Mouse (Mus musculus) right cerebral cortex, adult 2 months (tissue): Measurements from ENCODE around the gene Pde6h.
"Not testable (repeated sequence)": the region's sequence is repeated elsewhere in the genome, so short reads cannot be mapped to it uniquely, and the experiment has no call there.

ENCODE experiments used
- DNase-seq, 2 experiments: peaks; one replicate each; pipeline ENCODE4 v3.0.0; 2021 to 2022; ENCODE audit warnings: low spot score in 2 of 2

Pde6h gene

DNA sequence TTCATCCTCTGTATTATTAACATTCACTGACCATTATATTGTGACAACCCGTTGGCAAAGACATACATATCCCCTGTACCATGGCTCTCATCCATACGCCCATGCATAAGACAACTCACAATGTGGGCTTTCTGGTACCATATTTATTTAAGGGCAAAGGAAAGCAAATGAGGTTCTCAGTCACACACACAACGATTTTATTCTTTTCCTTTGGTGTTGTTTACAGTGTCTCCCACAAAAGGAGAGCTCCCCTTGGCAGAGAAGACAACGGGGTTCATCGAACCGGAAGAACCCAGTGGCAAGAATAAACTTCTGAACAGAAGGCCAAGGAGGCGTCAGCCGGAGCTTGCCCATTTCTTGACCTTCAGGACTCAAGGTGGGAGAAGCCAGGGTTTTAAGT is at the start of gene Pde6h:
Gene Pde6h (plus strand): TSS at position 301 of the 400 bp plus-strand sequence.
- no peak for DNase-seq

DNA sequence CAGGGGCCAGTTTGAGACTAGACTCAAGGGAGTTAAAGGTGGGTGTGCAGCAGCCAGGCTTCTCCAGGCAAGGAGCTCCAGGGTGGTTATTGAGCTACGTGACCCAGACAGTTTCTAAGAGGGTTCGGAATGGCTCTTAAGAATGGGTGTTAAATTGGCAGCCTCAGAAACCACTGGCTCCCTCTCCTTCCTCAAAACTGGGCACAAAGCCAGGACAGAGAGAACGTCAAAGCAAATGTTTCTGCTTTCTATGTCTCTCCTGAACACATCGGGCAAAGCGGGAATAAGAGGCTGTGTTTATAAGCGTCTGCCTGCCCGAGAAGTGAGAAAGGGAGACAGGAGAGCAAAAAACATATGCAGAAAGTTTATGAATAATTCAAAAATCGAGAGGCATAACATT is 49.0 kb upstream of the Pde6h start:
- DNase-seq = peak; percentile 31 to 33

DNA sequence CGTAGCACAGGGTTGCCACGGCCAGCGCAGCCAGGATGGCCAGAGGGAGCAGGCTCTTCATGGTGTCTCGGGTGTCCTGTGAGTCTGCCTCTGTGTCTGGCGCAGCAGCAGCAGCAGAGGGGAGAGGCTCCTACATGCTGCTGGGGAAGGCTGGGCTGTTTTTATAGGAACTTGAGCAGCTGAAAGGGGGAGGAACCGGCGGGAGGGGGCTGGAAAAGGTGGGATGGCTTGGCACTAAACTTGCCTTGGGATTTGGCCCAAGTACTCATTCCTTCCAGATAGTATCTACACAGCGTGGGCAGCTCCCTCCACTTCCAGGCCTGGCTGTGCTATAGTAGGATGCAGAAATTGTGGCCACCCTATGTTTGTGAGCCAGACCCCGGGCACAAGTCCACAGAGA is 48.0 kb upstream of the Pde6h start, which contains the start of gene Mgp:
Gene Mgp (minus strand): TSS at position 154 of the 400 bp plus-strand sequence.
- peak; percentile 41 to 59 for DNase-seq

DNA sequence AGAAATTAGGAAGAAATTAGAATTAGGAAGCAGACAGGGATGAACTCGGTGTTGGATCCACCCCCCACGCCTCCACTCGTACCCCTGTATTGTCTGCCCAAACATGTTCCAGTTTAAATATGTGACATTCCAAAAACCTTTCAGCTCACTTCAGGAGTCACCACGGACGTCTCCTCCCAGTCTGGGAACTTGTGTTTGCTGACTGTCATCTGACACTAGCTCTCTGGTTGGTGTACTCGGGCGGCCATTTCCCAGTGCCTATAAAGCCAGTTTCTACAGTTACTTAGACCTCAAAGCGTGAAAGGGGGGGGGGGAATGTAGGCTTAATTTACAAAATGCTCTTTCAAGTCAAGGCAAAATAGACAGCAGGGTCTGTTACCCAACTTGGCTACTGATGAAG is 42.0 kb upstream of the Pde6h start:
- DNase-seq = no peak

DNA sequence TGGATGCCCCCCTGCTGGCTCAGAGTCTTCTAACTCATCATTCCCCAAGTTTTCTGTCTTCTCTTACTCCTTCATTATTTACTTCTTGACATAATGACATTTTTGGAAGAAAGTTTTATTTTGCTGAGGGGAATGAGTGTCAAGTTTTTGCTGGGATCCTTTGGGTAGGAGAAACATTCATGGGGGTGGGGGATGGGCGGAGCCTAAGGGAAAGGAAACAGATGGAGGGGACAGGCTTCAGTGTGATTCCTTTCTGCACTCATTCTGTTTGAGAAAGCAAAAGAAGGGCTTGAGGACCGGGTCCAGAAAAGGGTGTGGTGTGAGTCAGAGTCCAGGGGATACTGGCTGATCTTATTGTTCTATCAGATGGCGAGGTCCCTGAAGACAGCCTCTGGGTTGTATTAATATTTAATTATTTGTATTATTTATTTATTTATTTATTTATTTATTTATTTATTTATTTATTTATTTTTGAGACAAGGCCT is 40.2 kb upstream of the Pde6h start:
- DNase-seq = no peak

DNA sequence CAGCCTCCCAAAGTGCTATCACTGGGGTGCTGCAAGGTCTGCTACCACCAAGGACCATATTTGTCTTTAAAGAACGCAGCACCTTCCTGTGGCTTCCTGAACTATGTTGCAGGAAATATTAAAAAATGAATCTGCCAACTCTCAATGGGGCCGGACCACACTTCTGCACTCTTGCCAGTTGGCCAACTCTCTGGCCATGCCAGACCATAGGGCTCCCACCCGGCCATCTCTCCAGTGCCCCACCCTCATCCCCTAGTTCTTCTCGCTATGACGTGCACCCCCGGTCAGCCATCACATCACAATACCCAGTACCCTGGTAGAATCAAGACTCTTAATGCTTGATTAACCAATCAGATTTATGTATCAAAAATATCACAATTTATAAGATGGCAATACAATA is 39.7 kb upstream of the Pde6h start:
- no peak for DNase-seq

DNA sequence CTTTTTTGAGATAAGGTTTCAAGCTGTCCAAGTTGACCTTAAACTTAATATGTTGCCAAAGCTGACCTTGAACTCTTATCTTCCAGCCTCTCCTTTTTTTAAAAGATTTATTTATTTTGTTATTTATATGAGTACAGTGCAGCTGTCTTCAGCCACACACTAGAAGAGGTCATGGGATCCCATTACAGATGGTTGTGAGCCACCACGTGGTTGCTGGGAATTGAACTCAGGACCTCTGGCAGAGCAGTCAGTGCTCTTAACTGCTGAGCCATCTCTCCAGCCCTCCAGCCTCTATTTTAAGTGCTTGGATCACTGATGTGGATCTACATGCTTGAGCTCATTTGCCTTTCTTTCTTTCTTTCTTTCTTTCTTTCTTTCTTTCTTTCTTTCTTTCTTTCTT is 38.9 kb upstream of the Pde6h start:
- DNase-seq = not testable (repeated sequence)

DNA sequence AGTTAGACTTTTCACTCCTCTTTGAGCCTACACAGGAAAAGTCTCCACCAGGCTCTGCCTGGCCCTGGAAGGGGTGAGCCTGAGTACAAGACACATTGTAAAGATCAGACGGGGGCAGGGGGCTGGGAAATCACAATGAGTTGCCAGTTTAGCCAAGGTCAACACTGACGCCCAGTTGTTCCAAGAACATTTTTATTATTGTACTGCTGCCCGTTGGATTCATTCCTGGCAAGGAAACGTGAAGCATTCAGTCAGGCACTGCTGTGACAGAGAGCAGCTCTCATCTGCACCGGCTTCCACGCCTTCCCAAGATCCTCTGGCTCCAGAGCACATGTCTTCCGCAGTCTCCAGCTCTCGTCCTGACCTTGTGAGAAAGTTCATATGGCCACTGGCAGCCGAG is 35.8 kb upstream of the Pde6h start:
- DNase-seq = no peak

DNA sequence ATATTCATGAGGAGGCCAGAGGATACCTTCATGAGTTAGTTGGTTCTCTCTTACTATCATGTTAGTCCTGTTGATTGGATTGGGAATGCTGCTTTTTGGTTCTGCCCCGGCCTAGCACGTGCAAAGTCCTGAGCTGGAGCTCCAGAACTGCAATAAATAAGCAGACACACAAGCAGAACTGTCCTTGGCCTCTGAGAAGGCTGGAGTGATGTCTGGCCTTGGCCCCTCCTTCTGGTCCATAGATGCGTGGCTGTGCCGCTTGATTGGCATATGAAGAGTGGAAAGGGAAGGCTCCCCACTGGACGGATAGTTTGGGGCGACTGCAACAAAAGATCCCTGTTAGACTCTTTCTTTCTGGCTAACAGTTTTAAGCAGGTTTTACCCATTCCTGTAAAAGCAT is 34.6 kb upstream of the Pde6h start:
- no peak for DNase-seq

DNA sequence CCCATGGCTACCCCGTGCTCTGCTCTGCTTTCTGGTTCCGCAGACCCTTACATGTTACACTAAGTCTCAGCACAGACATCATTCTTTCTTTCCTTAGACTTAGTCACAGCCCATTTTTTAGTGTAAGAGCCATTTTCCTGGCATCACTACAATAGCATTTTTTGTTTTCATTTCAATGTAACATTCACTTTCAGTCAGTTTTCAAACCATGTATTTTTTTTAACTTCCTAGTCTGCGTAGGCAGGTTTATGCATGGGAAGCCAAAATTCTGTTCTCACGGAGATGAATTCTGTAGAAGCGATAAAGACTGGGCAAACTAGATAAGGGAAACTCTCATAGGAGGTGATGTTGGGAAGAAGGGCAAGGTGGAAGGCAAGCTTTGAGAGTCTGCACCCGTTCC is 34.1 kb upstream of the Pde6h start:
- no peak for DNase-seq

DNA sequence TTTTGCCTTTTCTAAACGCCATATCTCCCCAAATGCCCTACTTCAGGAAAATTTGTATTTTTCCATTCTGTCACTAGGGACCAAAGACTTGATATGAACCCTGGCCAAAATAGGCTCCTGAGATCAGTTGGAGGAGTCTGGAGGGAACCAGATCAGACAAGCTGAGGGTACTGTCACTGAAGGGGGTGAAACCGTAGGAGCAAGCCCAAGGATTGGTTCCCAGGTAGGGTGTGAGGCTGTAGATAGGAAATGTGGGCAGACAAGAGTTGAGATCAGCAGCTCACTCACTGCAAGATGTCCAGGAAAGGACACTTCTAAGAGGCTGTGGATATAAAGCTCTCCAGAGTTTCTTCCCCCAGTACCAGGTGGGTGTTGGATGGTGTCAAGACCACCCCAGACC is 31.6 kb upstream of the Pde6h start:
- DNase-seq = no peak

DNA sequence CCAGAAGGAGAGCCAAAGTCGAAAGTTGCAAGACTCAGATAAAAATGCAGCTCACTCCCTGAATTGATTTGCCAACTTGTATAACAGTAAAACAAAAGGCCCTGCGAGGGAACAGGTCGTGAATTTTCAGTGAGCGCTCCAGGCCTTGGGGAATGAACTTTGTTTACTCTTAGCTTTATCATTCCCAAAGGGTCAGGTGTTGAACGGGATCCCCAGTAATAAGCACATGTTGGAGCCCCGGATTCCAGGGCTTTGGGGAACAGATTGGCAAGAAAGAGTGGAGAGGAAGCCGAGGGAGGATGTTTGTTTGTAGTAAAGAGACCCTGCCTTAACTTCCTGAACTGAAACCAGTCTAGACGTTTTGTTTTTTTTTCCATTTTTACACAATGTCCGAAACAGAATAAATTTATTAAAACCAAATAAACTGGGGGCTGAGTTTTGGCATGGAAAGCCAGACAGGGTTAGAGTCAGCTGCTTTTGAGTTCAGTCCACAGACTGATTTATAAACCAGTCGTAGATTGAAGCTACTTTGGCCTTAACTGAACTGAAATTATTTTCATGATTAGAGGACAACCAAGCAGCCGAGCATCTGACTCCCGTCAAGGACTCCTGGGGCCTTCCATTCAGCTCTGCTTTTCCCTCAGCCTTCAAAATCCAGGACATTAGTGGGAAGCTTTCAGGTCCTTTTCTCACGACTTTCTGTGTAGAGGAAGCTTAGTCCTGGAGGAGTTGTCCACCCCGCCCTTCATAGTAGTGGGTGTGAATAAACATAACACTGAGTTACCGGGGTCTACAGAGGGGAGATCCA is 28.9 kb upstream of the Pde6h start:
- no peak for DNase-seq

DNA sequence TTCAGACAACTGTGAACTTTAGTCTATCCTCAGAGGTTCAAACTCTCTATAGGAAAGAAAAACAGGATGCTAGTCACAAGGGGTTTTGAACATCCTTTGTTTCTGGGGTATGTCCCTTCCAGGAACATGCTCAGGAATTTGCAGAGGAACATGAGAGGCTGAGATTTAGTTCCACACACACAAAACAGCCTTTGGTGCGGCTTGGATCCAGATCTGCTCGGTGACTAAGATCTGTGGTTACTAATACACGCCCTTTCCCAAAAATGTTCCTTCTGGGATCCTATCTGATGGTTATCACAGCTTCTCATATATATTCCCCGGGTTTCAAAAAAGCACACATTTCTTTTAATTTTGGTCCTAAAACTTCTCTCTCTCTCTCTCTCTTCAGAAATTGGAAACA is 25.8 kb upstream of the Pde6h start:
- no peak for DNase-seq

DNA sequence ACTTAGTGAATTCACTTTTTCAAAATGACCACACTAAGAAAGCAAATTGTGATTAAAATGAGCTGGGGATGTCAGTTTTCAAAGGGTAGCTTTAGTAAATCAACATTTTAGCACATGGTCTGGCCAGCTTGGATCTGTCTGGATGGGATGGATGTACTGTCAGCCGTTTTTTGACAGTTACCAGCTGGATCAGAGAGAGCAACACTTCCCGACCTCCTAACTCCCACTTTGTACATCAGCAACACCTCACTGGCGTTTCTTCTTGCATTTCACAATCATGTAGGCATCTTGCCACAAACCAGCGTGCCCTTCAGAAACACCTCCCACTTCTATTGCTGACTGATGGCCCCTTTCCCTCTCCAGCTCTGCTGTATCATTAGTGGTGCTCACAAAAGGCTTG is 25.4 kb upstream of the Pde6h start:
- DNase-seq = no peak

DNA sequence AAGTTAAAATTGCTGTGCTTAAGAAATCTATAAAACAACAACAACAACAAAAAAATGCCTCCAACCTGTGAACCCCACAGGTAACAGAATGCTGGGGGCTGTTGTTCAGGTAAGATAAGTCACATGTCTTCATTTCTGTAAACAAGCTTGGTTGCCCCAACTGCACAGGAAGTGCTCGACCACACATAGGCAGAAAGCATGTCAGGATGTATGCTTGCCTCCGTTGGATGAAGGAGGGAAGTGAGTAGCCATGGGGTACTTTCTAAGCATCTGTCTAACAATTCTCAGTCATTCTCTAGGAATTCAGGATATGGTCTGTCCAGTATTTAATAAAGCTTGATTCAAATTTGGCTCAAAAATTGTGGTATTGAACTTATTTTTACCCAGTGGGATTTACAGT is 24.7 kb upstream of the Pde6h start:
- no peak for DNase-seq

DNA sequence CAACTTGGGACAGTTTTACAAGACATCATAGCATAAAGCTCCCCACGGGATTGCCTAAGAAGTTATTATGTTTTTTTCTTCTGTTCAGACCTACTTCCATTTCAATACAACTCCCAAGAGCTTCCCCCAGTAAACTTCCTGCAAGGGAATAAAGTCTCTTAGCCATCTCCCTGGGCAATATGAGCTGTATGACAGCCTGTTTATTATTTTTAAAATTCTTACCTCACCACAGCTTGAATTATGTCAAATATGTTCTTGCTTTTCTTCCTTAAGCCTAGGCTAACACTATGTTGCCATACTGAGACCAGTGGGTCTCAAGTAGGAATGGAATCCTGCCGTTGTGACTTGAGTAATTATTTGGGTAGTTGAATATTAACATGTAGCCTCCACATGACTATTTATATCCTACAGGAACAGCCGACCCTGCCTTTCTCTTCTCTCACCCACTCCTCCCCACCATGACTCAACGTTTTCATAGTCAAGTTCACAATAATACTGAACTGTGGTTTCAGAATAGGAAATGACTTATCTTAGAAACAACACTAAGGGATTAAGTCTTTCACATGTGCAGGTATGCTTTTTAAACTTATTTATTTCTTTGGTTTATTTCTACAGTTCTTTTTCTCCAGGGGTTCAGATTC is 23.1 kb upstream of the Pde6h start:
- DNase-seq = no peak

DNA sequence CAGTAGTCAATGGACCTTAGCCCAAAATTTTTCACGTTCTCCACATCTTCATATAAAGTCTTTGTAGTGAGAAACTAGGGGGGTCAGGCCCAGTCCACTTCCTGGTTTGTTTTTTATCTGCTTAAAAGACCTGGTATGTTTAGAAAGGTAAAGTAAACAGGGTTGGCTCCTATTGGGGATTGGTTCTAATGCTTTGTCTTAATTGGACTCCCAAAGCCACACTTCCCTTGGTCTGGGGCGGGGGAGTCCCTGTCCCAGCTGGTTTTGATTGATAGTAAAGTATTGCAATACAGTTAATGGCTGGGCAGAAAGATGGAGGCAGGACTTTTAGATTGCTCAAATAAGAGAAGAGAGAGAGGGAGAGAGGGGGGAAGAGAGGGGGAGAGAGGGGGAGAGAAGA is 22.6 kb upstream of the Pde6h start:
- DNase-seq = no peak

DNA sequence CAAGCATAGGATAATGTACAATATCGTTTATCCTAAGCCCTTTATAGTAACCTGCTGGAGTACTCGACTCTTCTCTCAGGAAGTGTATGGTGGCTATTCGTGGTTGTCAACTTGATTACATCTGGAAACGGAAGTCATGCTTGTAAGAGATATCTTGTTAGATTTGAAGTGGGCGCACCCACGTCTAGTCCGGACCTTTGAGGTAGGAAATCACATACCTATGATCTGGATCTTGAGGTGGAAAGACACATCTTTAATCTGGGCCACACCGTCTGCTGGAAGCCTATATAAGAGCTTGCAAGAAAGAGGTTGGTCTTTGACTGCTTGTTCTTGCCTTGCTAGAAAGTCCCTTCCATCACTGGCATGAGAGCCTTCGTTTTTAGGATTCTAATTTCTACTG is 21.1 kb upstream of the Pde6h start:
- no peak for DNase-seq

DNA sequence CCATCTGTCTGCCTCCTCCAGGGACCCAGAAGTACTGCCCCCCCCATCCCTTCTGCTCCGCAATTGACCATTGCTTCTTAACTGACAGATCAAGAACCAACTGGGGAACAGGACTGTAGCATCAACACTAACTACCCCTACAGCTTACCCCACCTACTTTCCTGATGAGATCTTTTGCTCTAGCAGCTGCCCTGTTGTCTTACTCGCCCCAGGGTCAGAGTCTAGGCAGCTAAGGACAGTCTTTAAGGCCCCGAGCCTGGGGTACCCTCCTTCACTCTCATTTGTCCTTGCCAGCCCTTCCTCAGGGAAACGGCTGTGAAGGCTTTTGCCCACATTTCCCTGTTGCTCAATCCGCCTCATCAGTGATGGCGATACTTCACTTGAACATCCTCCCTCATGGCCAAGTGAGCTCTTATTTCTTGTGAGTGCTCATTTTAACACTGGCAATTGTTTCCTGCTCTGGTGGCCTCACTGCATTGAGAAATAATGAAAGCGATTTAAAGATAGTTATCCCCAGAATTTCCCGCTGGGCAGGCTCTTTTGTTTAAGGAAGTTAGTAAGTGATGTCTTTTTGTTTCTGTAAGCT is 19.7 kb upstream of the Pde6h start:
- DNase-seq = no peak

DNA sequence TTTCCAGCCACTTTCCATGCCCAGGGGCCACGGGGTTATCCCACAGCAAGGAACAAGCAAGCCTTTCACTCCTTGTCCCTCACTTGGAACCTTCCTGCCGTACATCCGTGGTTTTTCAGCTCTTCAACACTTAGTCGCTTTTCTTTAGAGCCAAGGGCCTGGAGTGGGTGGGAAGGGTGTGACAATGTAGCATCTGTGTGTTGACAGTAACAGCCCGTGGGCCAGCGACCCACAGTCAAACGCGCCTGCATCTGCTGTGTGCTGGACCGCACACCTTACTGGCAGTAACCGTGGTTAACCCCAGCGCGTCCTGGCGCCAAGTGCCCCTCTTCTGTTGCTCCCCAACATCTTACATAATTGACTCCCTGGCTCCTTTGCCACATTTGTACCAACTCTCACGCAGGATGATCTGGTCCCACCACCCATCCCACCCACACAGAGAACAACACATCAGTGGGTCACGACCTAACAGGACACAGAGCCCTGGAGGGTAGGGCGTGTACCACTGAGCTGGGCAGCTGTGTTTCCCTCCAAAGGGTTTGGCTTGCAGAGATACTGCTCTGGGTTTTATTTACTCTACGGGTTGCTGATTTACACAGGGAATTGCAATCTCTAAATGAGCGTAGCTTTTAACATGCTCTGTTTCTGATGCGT is 17.2 kb upstream of the Pde6h start:
- peak in 1 of 2 experiments; percentile 12 for DNase-seq

DNA sequence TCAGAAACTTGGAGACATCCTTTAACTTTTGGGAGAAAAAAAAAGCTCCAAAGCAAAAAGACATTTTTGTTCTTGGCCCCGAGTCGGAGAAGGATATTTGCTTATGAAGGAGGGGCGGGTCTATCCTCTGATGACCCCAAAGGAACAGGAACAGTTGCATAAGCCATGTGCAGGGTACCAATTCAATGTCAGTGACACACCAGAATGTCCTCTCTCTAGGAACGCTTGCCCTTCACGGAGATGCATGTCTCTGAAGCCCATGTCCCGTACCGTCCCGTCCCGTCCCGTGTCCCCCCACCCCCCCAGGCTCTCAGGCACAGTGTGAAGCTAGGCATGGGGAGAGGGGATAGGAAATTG is 16.7 kb upstream of the Pde6h start:
- DNase-seq = no peak

DNA sequence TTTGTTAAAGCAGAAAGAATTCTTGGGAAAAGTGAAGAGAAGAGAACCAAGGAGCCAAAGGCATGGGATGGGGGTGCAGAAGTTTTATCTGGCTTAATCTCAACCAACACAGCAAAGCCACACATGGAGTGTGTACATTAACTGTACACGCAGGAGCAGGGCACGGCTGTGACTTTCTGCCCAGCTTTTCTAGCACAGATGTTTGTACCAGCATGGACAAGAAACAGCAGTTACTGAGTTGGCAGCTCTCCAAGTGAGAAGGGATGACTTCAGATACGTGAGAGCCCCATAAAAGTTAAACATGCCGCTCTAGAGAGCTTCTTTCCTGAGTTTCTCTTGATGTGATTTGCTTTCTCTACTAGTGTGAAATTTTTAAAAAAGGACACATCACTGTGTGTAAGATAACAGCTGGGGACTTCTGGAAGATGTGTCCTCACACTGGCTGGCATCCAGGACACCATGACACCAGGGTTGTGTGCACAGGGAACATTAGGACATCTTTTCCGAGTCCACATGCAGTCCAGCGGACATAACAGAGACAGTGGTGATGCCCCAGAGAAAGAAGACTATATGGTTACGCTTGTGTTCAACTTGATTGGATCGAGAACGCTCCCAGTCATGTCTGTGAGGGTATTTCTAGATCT is 13.3 kb upstream of the Pde6h start:
- DNase-seq = no peak
